Mouse (Mus musculus) stomach, postnatal 0 days (tissue): Measurements from ENCODE around the gene Noxred1.

Source experiments
- CTCF ChIP-seq: IDR thresholded peaks from 2 replicates; pipeline ENCODE4 v1.5.1; 2016; ENCODE audit warnings: antibody characterized with exemption, low read depth, mild to moderate bottlenecking, moderate library complexity
- EP300 ChIP-seq: optimal IDR thresholded peaks from 2 replicates; pipeline ENCODE3; 2016; ENCODE audit warnings: antibody characterized with exemption

GRCm38 (mm10) chr12:87267682-87268081 lies 29.1 kb upstream of the Noxred1 start:
- TF ChIP-seq CTCF (peak; percentile 73), EP300 (no peak)
